Mouse (Mus musculus) CD8-positive naive resting alpha-beta T cell, adult 2 months (primary cell): Measurements from ENCODE around the gene Gm21149.
"Not testable (repeated sequence)": the region's sequence is repeated elsewhere in the genome, so short reads cannot be mapped to it uniquely, and the experiment has no call there.

Experiments used
- DNase-seq, 2 experiments: peaks; one replicate each; pipeline ENCODE4 v3.0.0; 2022; ENCODE audit warnings: low read depth in 2 of 2, low spot score in 2 of 2

Gm21149 gene

GRCm38 (mm10) chr5:15476423-15476822 is at the start of gene Gm21149:
Gene Gm21149 (minus strand): TSS chr5:15476523.
- DNase-seq = not testable (repeated sequence)

GRCm38 (mm10) chr5:15522470-15522869 is 46.1 kb upstream of the Gm21149 start:
- DNase-seq = not testable (repeated sequence)

- DNase-seq = not testable (repeated sequence)
These were observed 45.7 kb upstream of the Gm21149 start for GRCm38 (mm10) chr5:15522028-15522427.

GRCm38 (mm10) chr5:15520418-15520817 is 44.1 kb upstream of the Gm21149 start:
- DNase-seq = not testable (repeated sequence)

- DNase-seq = not testable (repeated sequence)
These were observed 40.8 kb upstream of the Gm21149 start for GRCm38 (mm10) chr5:15517150-15517549.

GRCm38 (mm10) chr5:15512236-15512635 is 35.9 kb upstream of the Gm21149 start:
- DNase-seq = not testable (repeated sequence)

- not testable (repeated sequence) for DNase-seq
These were observed 33.6 kb upstream of the Gm21149 start for GRCm38 (mm10) chr5:15509911-15510310.

GRCm38 (mm10) chr5:15508460-15509451 is 32.4 kb upstream of the Gm21149 start:
- DNase-seq = not testable (repeated sequence)

GRCm38 (mm10) chr5:15507757-15508459 is 31.6 kb upstream of the Gm21149 start:
- DNase-seq = not testable (repeated sequence)

- no peak for DNase-seq
These were observed 30.9 kb upstream of the Gm21149 start for GRCm38 (mm10) chr5:15507309-15507619.

- no peak for DNase-seq
These were observed 30.4 kb upstream of the Gm21149 start for GRCm38 (mm10) chr5:15506575-15507308.

GRCm38 (mm10) chr5:15498774-15499400 is 22.6 kb upstream of the Gm21149 start:
- DNase-seq = not testable (repeated sequence)

GRCm38 (mm10) chr5:15498350-15498749 is 22.0 kb upstream of the Gm21149 start:
- not testable (repeated sequence) for DNase-seq

GRCm38 (mm10) chr5:15490934-15491333 is 14.6 kb upstream of the Gm21149 start:
- not testable (repeated sequence) for DNase-seq

GRCm38 (mm10) chr5:15488743-15489142 is 12.4 kb upstream of the Gm21149 start:
- DNase-seq = no peak

GRCm38 (mm10) chr5:15484616-15485015 is 8.3 kb upstream of the Gm21149 start:
- not testable (repeated sequence) for DNase-seq

GRCm38 (mm10) chr5:15483576-15483975 is 7.3 kb upstream of the Gm21149 start:
- DNase-seq = not testable (repeated sequence)

- peak in 1 of 2 experiments; percentile 9 for DNase-seq
These were observed 6.5 kb upstream of the Gm21149 start for GRCm38 (mm10) chr5:15482815-15483214.

- not testable (repeated sequence) for DNase-seq
These were observed 6.2 kb downstream of the Gm21149 start for GRCm38 (mm10) chr5:15470141-15470540.

GRCm38 (mm10) chr5:15467768-15468167 is 8.6 kb downstream of the Gm21149 start:
- DNase-seq = not testable (repeated sequence)

GRCm38 (mm10) chr5:15466218-15466617 is 10.1 kb downstream of the Gm21149 start:
- DNase-seq = not testable (repeated sequence)
